Mouse (Mus musculus) MN1 (cell line): ENCODE measurements around the gene Mettl24.

ENCODE experiments used
- DNase-seq: peaks from one replicate; pipeline ENCODE4 v3.0.0-alpha.2; 2016; ENCODE audit warnings: low spot score

The Mettl24 gene

GRCm38 (mm10) chr10:40737274-40738112, 54.4 kb downstream of the Mettl24 start:
- peak; percentile 39 for DNase-seq

DNA sequence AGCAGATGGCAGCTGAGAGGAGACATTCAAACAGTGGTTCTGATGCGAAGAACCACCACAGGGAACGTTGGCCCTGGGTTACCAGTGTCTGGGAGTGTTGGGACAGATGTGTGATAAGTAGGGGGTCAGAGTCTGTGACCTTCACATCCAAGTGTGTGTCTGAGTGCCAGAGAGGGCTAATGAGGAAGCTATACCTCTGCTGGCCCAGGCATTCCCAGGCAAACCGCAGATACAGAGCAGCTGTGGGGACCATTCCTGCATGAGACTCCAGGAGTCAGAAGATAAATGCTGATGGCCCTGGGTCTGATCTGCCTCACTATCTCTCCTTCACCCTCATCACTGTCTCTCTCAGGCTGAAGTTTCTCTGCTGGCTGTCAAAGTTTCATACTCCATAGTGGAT, 57.6 kb downstream of the Mettl24 start:
- no peak for DNase-seq

DNA sequence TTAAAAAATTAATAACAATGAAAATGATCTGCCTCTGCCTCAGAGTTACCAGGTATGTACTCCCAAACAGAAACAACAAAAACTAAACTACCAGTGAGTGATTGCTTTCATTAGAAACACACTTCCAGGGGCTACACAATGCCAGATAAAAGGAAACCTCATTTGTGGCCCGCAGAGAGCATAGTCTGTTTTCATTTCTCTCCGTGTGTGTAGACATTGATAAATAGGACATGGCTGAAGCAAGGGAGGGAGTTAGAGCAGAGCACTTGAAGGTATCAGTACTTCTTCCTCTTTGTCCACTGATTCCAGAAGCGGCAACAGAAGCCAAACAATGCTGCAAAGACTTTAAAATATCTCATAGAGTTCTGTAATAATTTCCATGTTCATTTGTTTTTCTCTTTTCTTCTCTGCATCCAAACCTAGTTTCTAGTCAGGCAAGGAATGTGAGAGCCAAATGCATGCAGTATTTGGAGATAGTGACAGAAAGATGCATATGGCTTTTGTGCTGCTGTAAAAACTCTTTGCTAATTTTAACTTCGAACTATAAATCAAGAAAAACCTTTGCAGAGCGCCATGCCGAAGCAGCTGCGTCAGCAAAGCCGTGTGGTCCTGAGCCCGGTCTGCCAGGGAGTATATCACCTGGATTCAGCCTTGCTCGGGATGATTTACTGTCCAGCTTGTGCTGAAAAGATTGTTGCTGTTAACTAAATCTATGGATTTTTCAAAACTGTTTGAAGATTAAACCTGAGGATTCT, 67.4 kb downstream of the Mettl24 start:
- no peak for DNase-seq

- DNase-seq = peak; percentile 58
These were observed 68.1 kb downstream of the Mettl24 start for GRCm38 (mm10) chr10:40751157-40751556.

- DNase-seq = peak; percentile 53
These were observed 70.0 kb downstream of the Mettl24 start for GRCm38 (mm10) chr10:40753036-40753435.

GRCm38 (mm10) chr10:40758171-40759010, 75.3 kb downstream of the Mettl24 start:
- DNase-seq = peak; percentile 96

DNA sequence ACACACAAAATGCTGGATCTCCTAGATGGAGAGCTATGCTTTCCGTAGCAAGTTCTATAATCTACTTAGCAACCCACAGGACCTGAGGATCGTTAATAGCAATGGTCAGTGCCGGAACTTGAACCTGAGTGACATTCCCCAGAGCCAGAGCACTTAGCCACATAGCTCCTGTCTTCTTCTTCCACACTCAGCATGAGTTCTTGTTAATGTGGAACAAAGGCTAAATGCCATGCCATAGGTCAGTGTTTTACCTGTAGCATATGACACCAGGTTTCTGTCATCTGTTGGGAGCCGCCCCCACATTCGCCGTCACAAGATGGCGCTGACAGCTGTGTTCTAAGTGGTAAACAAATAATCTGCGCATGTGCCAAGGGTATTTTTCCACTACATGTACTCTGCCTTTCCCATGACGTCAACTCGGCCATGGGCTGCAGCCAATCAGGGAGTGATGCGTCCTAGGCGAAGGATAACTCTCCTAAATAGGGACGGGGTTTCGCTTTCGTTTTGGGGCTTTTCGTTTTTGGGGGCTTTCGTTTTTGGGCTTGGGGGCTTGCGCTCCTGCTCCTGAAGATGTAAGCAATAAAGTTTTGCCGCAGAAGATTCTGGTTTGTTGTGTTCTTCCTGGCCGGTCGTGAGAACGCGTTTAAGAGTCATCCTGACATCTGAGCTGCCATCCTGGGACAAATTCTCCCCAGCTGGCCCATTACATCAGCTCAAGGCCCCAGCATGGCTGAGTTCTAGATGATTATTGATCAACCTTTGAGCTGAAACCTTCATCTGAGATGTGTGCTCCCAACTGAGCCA, 76.5 kb downstream of the Mettl24 start:
- peak; percentile 79 for DNase-seq

GRCm38 (mm10) chr10:40760195-40761009, 77.3 kb downstream of the Mettl24 start:
- DNase-seq = peak; percentile 53

DNA sequence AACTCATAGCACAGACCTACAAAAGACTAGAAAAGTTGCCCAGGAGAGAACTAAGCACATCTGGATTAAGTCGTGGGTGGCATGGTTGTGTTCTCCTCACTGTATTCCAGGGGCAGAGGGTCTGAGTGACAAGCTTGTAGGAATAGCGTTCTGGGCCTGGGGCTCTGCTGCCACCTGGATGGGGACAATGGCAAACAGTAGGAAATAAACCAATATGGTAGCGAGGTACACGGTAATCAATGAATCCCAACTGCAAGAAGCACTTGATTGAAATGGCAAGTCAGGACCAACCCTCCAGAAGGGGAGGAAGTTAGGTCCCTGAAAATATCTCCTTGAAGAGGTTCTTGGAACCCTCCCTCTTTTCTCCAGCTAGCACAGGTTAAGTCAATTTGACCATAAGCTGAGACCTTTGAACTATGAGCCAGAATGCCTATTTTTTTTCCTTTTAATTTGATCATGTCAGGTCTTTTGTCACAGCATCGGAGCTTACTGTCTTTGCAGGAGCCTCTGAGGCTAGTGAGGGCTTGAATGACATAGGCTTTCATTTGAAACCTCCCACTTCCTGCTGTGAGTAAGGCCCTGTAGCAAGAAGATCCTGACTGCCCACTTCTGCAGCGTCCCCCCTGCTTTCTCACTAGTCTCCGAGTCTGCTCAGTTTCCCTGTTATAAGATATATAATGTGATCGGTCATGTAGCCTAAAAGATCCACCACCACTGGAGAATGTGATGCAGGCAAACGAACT, 78.1 kb downstream of the Mettl24 start:
- DNase-seq = peak; percentile 79

DNA sequence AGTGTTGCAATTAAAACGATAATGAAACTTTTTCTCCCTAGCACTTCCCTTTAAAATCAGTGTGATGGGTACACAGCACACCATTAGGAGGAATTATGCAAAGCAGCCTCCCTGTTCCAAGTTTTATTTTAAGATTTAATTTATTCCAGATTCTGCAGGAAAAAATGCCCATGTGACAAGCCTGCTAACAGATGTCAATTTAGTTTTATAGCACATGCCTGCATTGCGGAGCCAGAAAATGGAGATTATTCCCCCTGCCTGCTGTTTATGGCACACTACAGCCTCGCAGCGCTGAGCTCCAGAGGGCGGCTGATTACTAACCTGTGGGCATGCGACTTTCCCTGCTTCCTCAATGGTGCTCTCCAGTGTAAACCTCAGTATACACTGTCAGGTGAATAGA, 79.5 kb downstream of the Mettl24 start:
- DNase-seq = peak; percentile 52

- no peak for DNase-seq
These were observed 80.1 kb downstream of the Mettl24 start for GRCm38 (mm10) chr10:40763084-40763720.

- DNase-seq = no peak
These were observed 89.2 kb downstream of the Mettl24 start for GRCm38 (mm10) chr10:40772266-40772665.

DNA sequence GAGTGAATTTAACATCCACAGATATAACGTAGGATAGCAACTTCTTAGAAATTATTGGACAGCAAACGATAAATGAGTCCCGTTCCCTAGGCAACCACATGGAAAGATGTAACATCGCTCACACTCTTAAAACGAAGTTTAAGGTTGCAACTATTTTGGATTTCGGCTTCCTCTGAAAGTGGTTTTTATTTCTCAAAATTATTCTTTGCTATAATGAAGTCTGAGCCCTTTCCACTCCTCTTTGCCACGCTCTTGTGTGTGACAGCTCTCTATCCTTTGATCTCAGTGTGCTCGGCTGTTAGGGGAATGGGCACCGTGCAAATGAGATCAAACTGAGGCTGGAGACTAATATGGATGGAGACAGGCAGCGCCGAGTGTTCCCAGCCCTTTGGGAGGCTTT, 92.1 kb downstream of the Mettl24 start:
- no peak for DNase-seq

DNA sequence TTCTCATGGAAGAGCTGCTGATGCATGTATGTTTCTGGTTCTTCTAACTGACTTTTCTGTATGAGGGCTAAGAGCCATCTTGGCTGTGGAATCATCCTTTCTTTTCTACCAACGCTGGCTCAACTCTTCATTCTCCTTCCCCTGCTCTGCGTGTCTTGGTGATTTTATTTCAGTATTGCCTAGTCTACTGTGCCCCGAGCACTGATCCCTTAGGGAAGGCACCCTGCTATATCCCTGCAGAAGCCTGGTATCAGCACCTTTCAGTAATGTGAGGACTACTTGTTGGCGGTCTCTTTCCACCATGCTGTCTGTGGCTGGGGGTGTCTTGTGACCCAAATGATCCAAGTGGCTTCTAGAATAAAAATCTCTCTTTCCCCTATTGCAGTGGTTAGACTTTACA, 92.6 kb downstream of the Mettl24 start:
- DNase-seq = no peak

- DNase-seq = no peak
These were observed 94.1 kb downstream of the Mettl24 start for GRCm38 (mm10) chr10:40777171-40777570.

DNA sequence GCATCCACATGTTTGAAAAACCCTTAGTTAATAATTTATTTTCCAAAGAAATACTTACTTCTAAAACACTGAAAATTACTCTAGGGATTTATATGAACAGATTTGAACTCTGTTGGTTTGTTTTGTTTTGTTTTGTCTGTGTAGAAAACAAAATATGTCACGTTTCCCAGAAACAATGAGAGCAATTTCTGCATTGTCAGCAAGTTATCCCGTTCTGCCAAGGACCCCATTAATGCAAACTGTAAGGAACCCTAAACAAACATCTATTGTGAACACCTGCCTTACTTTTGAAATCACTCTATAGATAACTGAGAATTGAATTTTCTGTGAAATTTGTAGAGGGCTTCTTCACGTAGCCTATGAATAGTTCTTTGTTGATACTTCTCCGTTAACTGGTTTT, 95.4 kb downstream of the Mettl24 start:
- no peak for DNase-seq

DNA sequence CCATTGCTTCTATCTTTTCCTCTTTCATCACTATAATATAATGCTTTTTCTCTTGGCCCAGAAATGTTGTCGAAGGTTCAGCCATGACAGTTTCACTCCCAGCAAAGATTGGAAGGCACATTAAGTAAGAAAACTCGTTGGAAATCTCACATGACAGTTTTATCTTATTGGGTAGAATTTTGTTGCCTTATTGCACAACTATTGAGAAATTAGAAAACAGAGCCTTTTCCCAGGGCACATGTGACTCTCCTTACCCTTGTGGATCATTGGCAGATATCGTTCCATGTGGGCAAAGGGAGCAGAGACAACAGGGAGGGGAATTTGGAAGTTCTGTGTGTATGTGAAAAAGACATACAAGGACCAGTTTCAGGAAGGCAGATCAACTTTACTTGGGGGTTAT, 107.3 kb downstream of the Mettl24 start:
- DNase-seq = no peak

GRCm38 (mm10) chr10:40792115-40792514, 109.0 kb downstream of the Mettl24 start:
- no peak for DNase-seq

GRCm38 (mm10) chr10:40805221-40805620, 122.1 kb downstream of the Mettl24 start:
- no peak for DNase-seq
